Comparison of ENCODE assay signal across 9 mouse cellular contexts in genomic region chr16:56920102-56920657, GRCm38 (mm10). TPM values are rescaled to one million over a fixed set of nuclear protein-coding genes. Genes with fewer than 3 reads are reported as not detected.
DNase-seq lines count a peak whose midpoint lies in the region; ATAC-seq and TF ChIP-seq lines count a peak whose summit lies in the region.
"Had no signal": no experiment of that assay in that cellular context is flagged by ENCODE, and none has a peak within 500 bp of the region (broad histone marks: within the 10 kb centered on the region; RNA-seq: fewer than 3 reads in every experiment).

No protein-coding gene starts in this region.

- 27% methylated on average over 8 of the region's 8 CpGs for WGBS in heart, embryonic 11.5 days (ENCODE audit: insufficient replicate concordance)
- WGBS in heart, embryonic 10.5 days: 23% methylated on average over 8 of the region's 8 CpGs
- 21% methylated on average over 8 of the region's 8 CpGs for WGBS in embryonic facial prominence, embryonic 14.5 days
- WGBS in intestine, embryonic 16.5 days: 18% methylated on average over 8 of the region's 8 CpGs

- no peaks in the 10 kb centered on the region for H3K27me3 ChIP-seq in heart, embryonic 11.5 days (ENCODE audit: control insufficient read depth, insufficient read depth, low read length)
- no peaks in the 10 kb centered on the region for H3K27me3 ChIP-seq in heart, embryonic 10.5 days (ENCODE audit: insufficient read depth, poor library complexity, severe bottlenecking)
- no peaks in the 10 kb centered on the region; the same call in 1 of the 2 replicates for H3K27me3 ChIP-seq in G1E (ENCODE audit: insufficient read depth, low read length)
- no peaks in the 10 kb centered on the region for H3K27me3 ChIP-seq in embryonic facial prominence, embryonic 14.5 days (replicated peaks; ENCODE audit: control insufficient read depth, insufficient read depth, low read length)
- no peaks in the 10 kb centered on the region for H3K27me3 ChIP-seq in intestine, embryonic 16.5 days (replicated peaks; ENCODE audit: control insufficient read depth, insufficient read depth, low read length)
- H3K27me3 ChIP-seq: embryonic facial prominence, embryonic 15.5 days had no signal

- no peaks in the 10 kb centered on the region for H3K36me3 ChIP-seq in heart, embryonic 11.5 days (ENCODE audit: control insufficient read depth, insufficient read depth, low read length)
- H3K36me3 ChIP-seq in heart, embryonic 10.5 days: no peaks in the 10 kb centered on the region
- H3K36me3 ChIP-seq in G1E (replicated peaks): no peaks in the 10 kb centered on the region
- H3K36me3 ChIP-seq in embryonic facial prominence, embryonic 14.5 days (ENCODE audit: control insufficient read depth, insufficient read depth, low read length): no peaks in the 10 kb centered on the region
- no peaks in the 10 kb centered on the region for H3K36me3 ChIP-seq in intestine, embryonic 16.5 days (ENCODE audit: control insufficient read depth, insufficient read depth, low read length)
- H3K36me3 ChIP-seq: embryonic facial prominence, embryonic 15.5 days had no signal

- H3K27ac ChIP-seq in heart, embryonic 11.5 days (ENCODE audit: low read depth, low read length): no peak overlapping the region
- H3K27ac ChIP-seq in heart, embryonic 10.5 days: no peak overlapping the region
- H3K27ac ChIP-seq in embryonic facial prominence, embryonic 14.5 days (replicated peaks; ENCODE audit: low read depth, low read length): no peak overlapping the region
- H3K27ac ChIP-seq in intestine, embryonic 16.5 days (ENCODE audit: low read length): no peak overlapping the region
- H3K27ac ChIP-seq: embryonic facial prominence, embryonic 15.5 days had no signal

- DNase-seq in heart, embryonic 10.5 days (ENCODE audit: low spot score): no peak
- DNase-seq in G1E (ENCODE audit: low spot score): peak; percentile 2
- DNase-seq in embryonic facial prominence, embryonic 14.5 days (ENCODE audit: low spot score): peak; percentile 82
- DNase-seq in ovary, postnatal 10 days (ENCODE audit: low spot score): no peak

- no peaks in the 10 kb centered on the region for H3K4me1 ChIP-seq in heart, embryonic 11.5 days (ENCODE audit: control insufficient read depth, insufficient read depth, low read length)
- H3K4me1 ChIP-seq in heart, embryonic 10.5 days: no peaks in the 10 kb centered on the region
- H3K4me1 ChIP-seq in G1E (ENCODE audit: insufficient read depth, low read depth, low read length): no peaks in the 10 kb centered on the region
- H3K4me1 ChIP-seq in embryonic facial prominence, embryonic 14.5 days (ENCODE audit: control insufficient read depth, insufficient read depth, low read length): no peaks in the 10 kb centered on the region
- H3K4me1 ChIP-seq in intestine, embryonic 16.5 days (ENCODE audit: control insufficient read depth, insufficient read depth, low read length): no peaks in the 10 kb centered on the region
- H3K4me1 ChIP-seq: embryonic facial prominence, embryonic 15.5 days had no signal

- no peak overlapping the region for H3K4me3 ChIP-seq in heart, embryonic 11.5 days (ENCODE audit: low read depth, low read length)
- no peak overlapping the region for H3K4me3 ChIP-seq in heart, embryonic 10.5 days
- H3K4me3 ChIP-seq in G1E (ENCODE audit: low read depth, low read length): no peak overlapping the region
- H3K4me3 ChIP-seq in embryonic facial prominence, embryonic 14.5 days (ENCODE audit: low read depth, low read length): no peak overlapping the region
- H3K4me3 ChIP-seq in intestine, embryonic 16.5 days (ENCODE audit: low read length): no peak overlapping the region
- H3K4me3 ChIP-seq: embryonic facial prominence, embryonic 15.5 days had no signal

- no peak overlapping the region for H3K9ac ChIP-seq in heart, embryonic 11.5 days (ENCODE audit: low read depth, low read length)
- H3K9ac ChIP-seq in embryonic facial prominence, embryonic 14.5 days (ENCODE audit: low read depth, low read length): no peak overlapping the region
- no peak overlapping the region for H3K9ac ChIP-seq in intestine, embryonic 16.5 days (ENCODE audit: low read depth, low read length)
- H3K9ac ChIP-seq: embryonic facial prominence, embryonic 15.5 days had no signal

- H3K4me2 ChIP-seq in heart, embryonic 11.5 days: no peak overlapping the region
- no peak overlapping the region for H3K4me2 ChIP-seq in embryonic facial prominence, embryonic 14.5 days (ENCODE audit: low read depth, low read length)
- H3K4me2 ChIP-seq in intestine, embryonic 16.5 days (ENCODE audit: low read depth, low read length): no peak overlapping the region
- H3K4me2 ChIP-seq: embryonic facial prominence, embryonic 15.5 days had no signal

- TF ChIP-seq CTCF in G1E (IDR thresholded peaks at IDR 0.05; ENCODE audit: low read depth, low read length): peak; percentile 16; the same call in 1 of the 2 replicates

- H3K9me3 ChIP-seq in heart, embryonic 11.5 days (replicated peaks; ENCODE audit: control insufficient read depth, low read length): no peaks in the 10 kb centered on the region
- no peaks in the 10 kb centered on the region for H3K9me3 ChIP-seq in heart, embryonic 10.5 days
- H3K9me3 ChIP-seq in G1E (replicated peaks): no peaks in the 10 kb centered on the region
- H3K9me3 ChIP-seq in embryonic facial prominence, embryonic 14.5 days (ENCODE audit: control insufficient read depth, low read length): no peaks in the 10 kb centered on the region
- no peaks in the 10 kb centered on the region for H3K9me3 ChIP-seq in intestine, embryonic 16.5 days (ENCODE audit: control insufficient read depth, low read length)
- H3K9me3 ChIP-seq: embryonic facial prominence, embryonic 15.5 days had no signal

- ATAC-seq in heart, embryonic 11.5 days (replicated peaks; ENCODE audit: insufficient number of reproducible peaks, low FRiP score, low TSS enrichment): 0 out of 2 replicates have a peak, but pooled peaks have one; percentile 39
- ATAC-seq in G1E (ENCODE audit: extremely low read depth, insufficient number of reproducible peaks, low FRiP score, poor library complexity, severe bottlenecking): peak; percentile 47; the same call in 1 of the 2 replicates
- peak; percentile 77 for ATAC-seq in embryonic facial prominence, embryonic 14.5 days (ENCODE audit: low read depth)
- peak; percentile 71 for ATAC-seq in intestine, embryonic 16.5 days
- ATAC-seq in megakaryocyte-erythroid progenitor cell, adult 5-6 weeks (replicated peaks; ENCODE audit: low FRiP score, low TSS enrichment, poor library complexity, severe bottlenecking): peak; percentile 91
- ATAC-seq in erythroid progenitor cell, adult 5-6 weeks (replicated peaks; ENCODE audit: low FRiP score, poor library complexity, severe bottlenecking): no peak

RNA-seq across cellular contexts. Expression of gene Lnp1, which starts 7.7 kb away (rescaled TPM):
- 1.3 and 2.0 TPM in 2 replicates for polyA plus RNA-seq in heart, embryonic 11.5 days (2014; fragmentation: Nextera tagmentation; extraction: Ambion mirVana)
- 1.2 and 2.0 TPM in 2 replicates for polyA plus RNA-seq in heart, embryonic 10.5 days (2016; fragmentation: Nextera tagmentation; extraction: Ambion mirVana)
- total RNA-seq in G1E (2014; fragmentation: Nextera tagmentation): not detected in 2 replicates
- total RNA-seq in G1E (2017): not detected in 2 replicates
- not detected in 2 replicates for polyA plus RNA-seq in G1E (2012)
- 0.72 TPM in 1 of 2 replicates, not detected in the other for polyA plus RNA-seq in embryonic facial prominence, embryonic 14.5 days (2014; fragmentation: Nextera tagmentation; extraction: Ambion mirVana)
- not detected in 2 replicates for polyA plus RNA-seq in intestine, embryonic 16.5 days (2015; fragmentation: Nextera tagmentation; extraction: Ambion mirVana)
- not detected in 2 replicates for total RNA-seq in megakaryocyte-erythroid progenitor cell, adult 5-6 weeks (2014; fragmentation: Nextera tagmentation)
- not detected in 2 replicates for total RNA-seq in megakaryocyte-erythroid progenitor cell, adult 5-6 weeks (2017)
- total RNA-seq in erythroid progenitor cell, adult 5-6 weeks (2015; ENCODE audit: low replicate concordance): not detected in 2 replicates
- not detected in 2 replicates for total RNA-seq in erythroid progenitor cell, adult 5-6 weeks (2017; ENCODE audit: low replicate concordance)

RNA-seq across cellular contexts. Expression of gene Tmem45a, which starts 34.2 kb away (rescaled TPM):
- 7.5 and 8.3 TPM in 2 replicates for polyA plus RNA-seq in heart, embryonic 11.5 days (2014; fragmentation: Nextera tagmentation; extraction: Ambion mirVana)
- polyA plus RNA-seq in heart, embryonic 10.5 days (2016; fragmentation: Nextera tagmentation; extraction: Ambion mirVana): 9.2 TPM in 2 replicates
- total RNA-seq in G1E (2014; fragmentation: Nextera tagmentation): not detected in 2 replicates
- 0.12 and 0.44 TPM in 2 replicates for total RNA-seq in G1E (2017)
- polyA plus RNA-seq in G1E (2012): not detected in 2 replicates
- 71.5 and 84.1 TPM in 2 replicates for polyA plus RNA-seq in embryonic facial prominence, embryonic 14.5 days (2014; fragmentation: Nextera tagmentation; extraction: Ambion mirVana)
- polyA plus RNA-seq in intestine, embryonic 16.5 days (2015; fragmentation: Nextera tagmentation; extraction: Ambion mirVana): 27.0 and 29.8 TPM in 2 replicates
- not detected in 2 replicates for total RNA-seq in megakaryocyte-erythroid progenitor cell, adult 5-6 weeks (2014; fragmentation: Nextera tagmentation)
- total RNA-seq in megakaryocyte-erythroid progenitor cell, adult 5-6 weeks (2017): not detected in 2 replicates
- not detected in 2 replicates for total RNA-seq in erythroid progenitor cell, adult 5-6 weeks (2015; ENCODE audit: low replicate concordance)
- total RNA-seq in erythroid progenitor cell, adult 5-6 weeks (2017; ENCODE audit: low replicate concordance): not detected in 2 replicates

Comparison
In these comparisons a context has a peak if more than half of its experiments do, and no peak if none do; other contexts are left out.
1. DNase-seq: peak in G1E (single experiment) and embryonic facial prominence, embryonic 14.5 days (single experiment); none in heart, embryonic 10.5 days (single experiment) and ovary, postnatal 10 days (single experiment).